Mouse (Mus musculus): ENCODE measurements at regions not wholly inside any gene's neighbourhood (a gene's known extent, or its start where the extent isn't known, plus 50 kb on each side); places are given as distances from the start of the nearest gene placed in this dataset.

- DNase-seq (ENCODE audit: low read depth, low spot score): peak; percentile 18
These were observed 69.8 kb upstream of the Nudt7 start for GRCm38 (mm10) chr8:114063566-114063965.

GRCm38 (mm10) chr8:114072330-114072729, 61.0 kb upstream of the Nudt7 start:
- no peak for DNase-seq (ENCODE audit: low read depth, low spot score)

GRCm38 (mm10) chr8:114074122-114074521, 59.2 kb upstream of the Nudt7 start:
- DNase-seq (ENCODE audit: low read depth, low spot score): peak; percentile 23

- peak; percentile 70 for DNase-seq (ENCODE audit: low read depth, low spot score)
These were observed 56.7 kb upstream of the Nudt7 start for GRCm38 (mm10) chr8:114076701-114077100.

- peak; percentile 81 for DNase-seq (ENCODE audit: low read depth, low spot score)
These were observed 52.2 kb upstream of the Nudt7 start for GRCm38 (mm10) chr8:114081049-114081756.

- DNase-seq (ENCODE audit: low read depth, low spot score): peak; percentile 15
These were observed 51.6 kb upstream of the Nudt7 start for GRCm38 (mm10) chr8:114081757-114082059.

All from brain, adult 2 months (tissue).